Mouse (Mus musculus) layer of hippocampus, adult 9-10 months (tissue): ENCODE results near the gene Tlr5.

Source experiments
- DNase-seq: peaks from one replicate; pipeline ENCODE4 v3.0.0; 2022; ENCODE audit warnings: low spot score

Tlr5 gene

DNA sequence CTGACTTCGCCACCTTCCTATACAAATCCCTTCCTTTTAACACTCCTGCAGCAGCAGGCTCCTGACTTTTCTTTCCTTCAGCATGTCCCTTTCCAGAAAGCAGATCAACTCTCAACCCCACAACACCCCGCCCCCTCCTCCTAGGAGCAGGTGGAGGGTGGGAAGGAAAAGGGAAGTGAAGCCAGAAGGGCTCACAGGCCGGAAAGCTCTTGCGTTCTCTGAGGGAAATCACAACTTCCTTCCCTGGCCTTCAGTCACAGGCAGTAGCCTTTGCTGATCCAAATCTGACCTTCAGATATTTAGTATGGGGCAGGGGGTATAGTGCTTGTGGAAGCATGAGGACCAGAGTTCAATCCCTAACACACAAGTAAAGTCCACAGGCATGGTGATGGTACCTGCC, 921 bp upstream of the Tlr5 start:
- DNase-seq = no peak

GRCm38 (mm10) chr1:182955047-182955620, 546 bp downstream of the Tlr5 start:
- DNase-seq = no peak

- no peak for DNase-seq
These were observed 1.8 kb downstream of the Tlr5 start for GRCm38 (mm10) chr1:182956186-182956960.

DNA sequence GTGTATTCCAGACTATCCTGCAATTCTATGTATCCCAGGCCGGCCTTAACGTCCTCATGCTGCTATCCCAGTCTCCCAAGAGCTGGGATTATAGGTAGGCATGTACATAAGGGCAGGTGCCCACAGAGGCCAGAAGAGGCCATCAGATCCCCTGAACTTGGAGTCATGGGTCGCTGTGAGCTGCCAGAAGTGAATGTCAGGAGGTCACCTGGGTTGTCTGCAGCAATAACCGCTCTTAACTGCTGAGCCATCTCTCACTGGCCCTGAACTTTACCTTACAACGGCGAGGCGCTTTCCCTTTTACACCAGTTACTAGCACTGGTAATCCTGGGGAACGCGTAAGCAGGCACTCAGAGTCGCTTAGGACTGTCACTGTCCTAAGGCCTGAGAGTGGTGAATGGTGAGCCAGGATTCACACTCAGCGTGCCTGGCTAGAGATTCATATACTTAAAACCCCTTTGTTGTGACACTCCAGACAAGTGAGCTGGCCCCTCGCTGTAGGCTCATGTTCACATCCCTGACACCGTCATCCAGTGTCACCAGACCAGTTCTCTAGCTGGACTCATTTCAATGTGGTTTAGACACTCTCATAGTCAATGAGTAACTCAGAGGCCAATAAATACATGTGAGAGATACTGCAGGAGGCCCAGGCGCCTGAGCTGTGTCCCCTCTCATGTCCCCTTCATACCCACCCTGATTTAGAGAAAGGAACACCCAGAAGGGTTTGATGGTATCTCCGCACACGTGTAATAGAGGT, 2.6 kb downstream of the Tlr5 start:
- no peak for DNase-seq

- DNase-seq = no peak
These were observed 3.4 kb downstream of the Tlr5 start for GRCm38 (mm10) chr1:182957826-182958544.

- DNase-seq = no peak
These were observed 4.2 kb downstream of the Tlr5 start for GRCm38 (mm10) chr1:182958824-182959223.

- no peak for DNase-seq
These were observed 4.7 kb downstream of the Tlr5 start for GRCm38 (mm10) chr1:182959251-182959691.

- peak; percentile 43 for DNase-seq
These were observed 5.3 kb downstream of the Tlr5 start for GRCm38 (mm10) chr1:182959811-182960455.

- DNase-seq = no peak
These were observed 6.5 kb downstream of the Tlr5 start for GRCm38 (mm10) chr1:182961076-182961475.

DNA sequence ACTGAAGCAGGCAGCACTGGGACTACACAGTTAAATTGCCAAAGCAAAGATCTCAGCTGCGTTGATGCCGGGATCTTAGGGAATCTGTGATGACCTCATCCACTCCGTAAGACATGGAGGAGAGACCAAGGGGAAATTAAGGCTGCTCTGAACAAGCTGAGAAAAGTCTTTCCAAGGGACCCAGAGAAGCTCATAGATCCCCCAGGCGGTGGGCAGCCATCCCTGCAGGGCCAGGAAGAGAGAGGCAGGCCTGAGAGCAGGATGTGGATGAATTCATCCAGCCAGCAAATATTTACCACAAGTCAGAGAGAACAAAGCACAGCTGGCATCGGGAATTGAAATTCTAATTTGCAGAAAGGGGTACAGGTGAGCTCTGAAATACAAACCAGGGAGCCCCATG, 8.7 kb downstream of the Tlr5 start:
- no peak for DNase-seq

DNA sequence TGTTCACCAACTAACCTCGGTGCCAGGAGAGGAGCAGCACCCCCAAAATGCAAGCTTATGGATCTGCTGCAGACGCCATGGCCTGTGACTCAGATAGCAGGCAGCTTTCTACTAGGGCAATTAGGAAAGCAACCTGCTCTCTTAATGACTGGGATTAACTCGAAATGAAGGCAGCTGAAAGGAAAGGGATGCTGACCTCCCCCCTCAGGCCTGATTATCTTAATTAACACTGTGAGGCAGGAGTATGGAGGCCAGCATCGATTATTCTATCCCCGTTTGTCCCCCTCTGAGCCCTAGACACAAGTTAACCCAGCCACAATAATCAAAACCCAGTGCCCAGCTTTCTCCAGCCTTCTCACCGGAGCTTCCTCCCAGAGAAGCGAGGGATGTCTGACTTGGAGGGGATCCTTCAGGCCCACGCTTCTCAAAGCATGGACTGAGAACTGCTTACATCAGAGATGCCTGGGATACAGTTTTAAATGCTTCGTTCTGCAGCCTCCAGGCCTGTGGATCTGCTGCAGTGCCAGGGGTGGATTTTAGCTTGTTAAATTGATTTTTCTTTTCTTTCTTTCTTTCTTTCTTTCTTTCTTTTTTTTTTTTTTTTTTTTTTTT, 10.4 kb downstream of the Tlr5 start:
- no peak for DNase-seq

DNA sequence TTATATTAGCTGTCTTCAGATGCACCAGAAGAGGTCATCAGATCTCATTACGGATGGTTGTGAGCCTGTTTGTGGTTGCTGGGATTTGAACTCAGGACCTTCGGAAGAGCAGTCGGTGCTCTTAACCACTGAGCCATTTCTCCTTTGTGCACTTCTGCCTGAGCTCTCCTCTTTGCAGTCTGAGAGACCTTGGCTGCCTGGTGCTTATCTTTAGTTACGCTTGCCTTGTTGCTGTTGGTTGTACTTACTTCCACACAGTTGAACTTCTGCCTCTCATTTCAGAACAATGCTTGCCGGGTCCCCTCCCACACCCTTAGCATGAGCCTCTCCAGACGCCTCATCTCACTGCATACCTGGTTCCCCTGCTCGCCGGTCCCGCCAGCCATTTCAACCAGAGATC, 14.1 kb downstream of the Tlr5 start:
- no peak for DNase-seq

GRCm38 (mm10) chr1:182972240-182972639, 17.7 kb downstream of the Tlr5 start:
- no peak for DNase-seq

DNA sequence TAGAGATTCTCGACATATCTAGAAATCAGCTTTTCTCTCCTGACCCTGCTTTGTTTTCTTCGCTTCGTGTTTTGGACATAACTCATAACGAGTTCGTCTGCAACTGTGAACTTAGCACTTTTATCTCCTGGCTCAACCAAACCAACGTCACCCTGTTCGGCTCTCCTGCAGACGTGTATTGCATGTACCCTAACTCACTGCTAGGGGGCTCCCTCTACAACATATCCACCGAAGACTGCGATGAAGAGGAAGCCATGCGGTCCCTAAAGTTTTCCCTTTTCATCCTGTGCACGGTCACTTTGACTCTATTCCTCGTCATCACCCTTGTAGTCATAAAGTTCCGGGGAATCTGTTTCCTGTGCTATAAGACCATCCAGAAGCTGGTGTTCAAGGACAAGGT, 20.2 kb downstream of the Tlr5 start:
- DNase-seq = no peak

DNA sequence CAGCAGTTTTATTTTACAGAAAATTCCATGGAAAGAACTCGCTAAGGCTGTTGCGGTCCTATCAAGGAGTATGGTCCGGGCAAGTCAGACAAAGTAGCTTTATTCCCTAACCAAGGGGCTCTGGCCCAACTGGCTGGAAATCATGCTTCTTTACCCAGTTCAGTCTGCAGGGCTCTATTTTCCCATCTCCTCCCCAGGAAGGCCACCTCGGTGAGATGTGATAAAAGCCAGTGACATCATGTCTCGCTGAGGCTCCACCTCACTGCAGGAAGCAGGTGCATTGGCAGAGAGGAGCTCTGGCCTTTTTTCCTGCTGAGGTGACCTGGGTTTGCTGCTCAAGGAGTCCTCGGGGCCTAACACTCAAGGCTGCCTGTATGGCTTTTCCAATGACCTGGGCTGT, 26.1 kb downstream of the Tlr5 start:
- no peak for DNase-seq

- peak; percentile 56 for DNase-seq
These were observed 28.4 kb downstream of the Tlr5 start for GRCm38 (mm10) chr1:182982995-182983394.

DNA sequence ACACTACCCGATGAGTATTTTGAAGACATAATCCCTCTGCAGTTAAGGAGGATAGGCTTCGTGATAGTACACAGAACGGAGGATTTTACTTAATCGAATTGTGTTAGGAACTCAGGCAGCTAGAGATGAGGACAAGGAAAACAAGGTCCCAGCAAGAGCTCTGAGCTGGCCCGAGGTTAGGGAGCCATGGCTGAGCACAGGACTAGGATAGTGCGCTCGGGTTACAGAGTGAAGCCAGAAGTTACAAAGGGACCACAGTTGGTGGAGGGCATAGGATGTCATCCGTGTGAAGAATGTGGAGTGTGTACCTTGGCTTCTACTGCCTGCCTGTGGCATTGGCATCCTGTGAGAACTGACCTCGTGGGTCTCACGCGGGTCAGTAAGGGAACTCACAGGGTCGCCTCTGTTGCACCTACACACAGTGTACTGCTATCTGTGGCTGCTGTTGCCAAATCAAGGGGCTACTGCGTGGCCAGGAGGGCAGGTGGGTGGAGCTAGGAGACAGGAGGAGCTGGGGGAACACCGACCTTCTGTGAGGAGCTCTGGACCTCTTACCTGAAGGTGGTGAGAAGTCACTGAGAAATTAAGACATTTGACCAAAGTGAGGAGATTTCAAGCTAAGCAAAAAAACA, 29.0 kb downstream of the Tlr5 start:
- DNase-seq = no peak

DNA sequence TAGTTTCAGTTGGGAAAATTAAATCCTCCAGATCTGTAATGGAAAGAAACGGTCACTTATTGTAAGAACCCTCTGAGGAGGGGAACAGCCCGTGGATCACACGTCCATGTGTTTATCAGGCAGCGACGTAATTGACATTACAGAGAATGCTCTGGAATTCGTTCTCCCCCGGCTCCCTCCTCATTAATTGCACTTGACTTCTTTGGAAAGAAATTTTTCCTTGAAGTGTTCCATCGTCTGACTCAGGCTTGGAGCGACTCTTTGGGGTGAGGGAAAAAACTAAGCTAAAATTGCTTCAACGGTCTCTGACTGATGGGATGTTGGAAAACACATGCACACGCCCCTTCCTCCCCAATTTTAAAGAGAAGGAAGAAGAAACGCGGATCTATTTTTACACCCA, 31.7 kb downstream of the Tlr5 start:
- no peak for DNase-seq

DNA sequence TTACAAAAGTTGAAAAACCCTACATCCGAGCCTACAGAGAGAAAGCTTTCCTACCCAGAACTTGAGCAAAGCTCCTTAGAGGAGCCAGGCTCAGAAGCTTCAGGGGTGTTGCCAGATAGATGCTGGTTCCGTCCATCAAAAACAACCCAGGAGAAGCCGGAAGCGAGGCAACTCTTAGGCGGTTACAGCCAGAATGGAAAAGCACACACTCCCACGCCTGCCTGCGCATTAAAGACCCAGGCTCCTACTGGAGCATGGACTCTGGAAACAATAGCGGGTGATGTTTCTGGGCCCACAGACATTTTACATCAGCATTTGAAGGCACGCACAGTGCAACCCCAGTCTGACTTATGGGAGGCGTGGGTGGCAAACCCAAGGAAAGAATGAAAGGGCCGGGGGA, 32.2 kb downstream of the Tlr5 start:
- DNase-seq = no peak

- DNase-seq = no peak
These were observed 33.2 kb downstream of the Tlr5 start for GRCm38 (mm10) chr1:182987801-182988200.

GRCm38 (mm10) chr1:182988646-182989045, 34.1 kb downstream of the Tlr5 start:
- no peak for DNase-seq
